Mouse (Mus musculus) MEL (cell line): ENCODE data around the gene Gm3336. TPM values are rescaled to one million over a fixed set of nuclear protein-coding genes. Genes with fewer than 3 reads are reported as not detected.

Source experiments
- DNase-seq: peaks from one replicate; pipeline ENCODE4 v3.0.0; 2011; ENCODE audit warnings: low read depth, low spot score
- H3K27ac ChIP-seq: 2 replicates; pipeline ENCODE4 v1.5.1; 2012; ENCODE audit warnings: low read depth, mild to moderate bottlenecking, control low read depth, low read length, moderate library complexity; ENCODE audit not compliant: control insufficient read depth
- H3K27me3 ChIP-seq, 2 experiments: fragments of 150-350 bp in 1 of 2; sonication (generic) in 1 of 2; 2 replicates each; pipeline ENCODE4 v1.6.1; 2012; ENCODE audit warnings: low read length in 2 of 2, mild to moderate bottlenecking in 2 of 2, improper control_type of control experiment in 1 of 2, moderate library complexity in 1 of 2; ENCODE audit not compliant: insufficient read depth in 2 of 2, control insufficient read depth in 1 of 2
- H3K36me3 ChIP-seq, 2 experiments: 2 replicates each; pipeline ENCODE4 v1.6.1; 2012 to 2014; ENCODE audit warnings: low read length in 2 of 2, improper control_type of control experiment in 1 of 2, inconsistent platforms in 1 of 2, mild to moderate bottlenecking in 1 of 2; ENCODE audit not compliant: insufficient read depth in 2 of 2, control insufficient read depth in 1 of 2
- H3K4me1 ChIP-seq, 2 experiments: fragments of 150-350 bp in 1 of 2; sonication (generic) in 1 of 2; 2 replicates each; pipeline ENCODE4 v1.6.1; 2012; ENCODE audit warnings: low read length in 2 of 2, improper control_type of control experiment in 1 of 2, mild to moderate bottlenecking in 1 of 2; ENCODE audit not compliant: insufficient read depth in 2 of 2, control insufficient read depth in 1 of 2
- H3K4me3 ChIP-seq, 2 experiments: fragments of 150-350 bp in 1 of 2; sonication (generic) in 1 of 2; 2 replicates each; pipeline ENCODE4 v1.5.1; 2012; ENCODE audit warnings: low read depth in 2 of 2, low read length in 2 of 2, mild to moderate bottlenecking in 2 of 2, moderate library complexity in 2 of 2, control low read depth in 1 of 2, improper control_type of control experiment in 1 of 2; ENCODE audit not compliant: control insufficient read depth in 1 of 2, insufficient read depth in 1 of 2
- H3K79me2 ChIP-seq: 2 replicates; pipeline ENCODE4 v1.6.1; 2012; ENCODE audit warnings: mild to moderate bottlenecking, low read length, moderate library complexity; ENCODE audit not compliant: control insufficient read depth, poor library complexity, insufficient read depth
- H3K9ac ChIP-seq: 2 replicates; pipeline ENCODE4 v1.6.1; 2012; ENCODE audit warnings: low read depth, mild to moderate bottlenecking, control low read depth, low read length, moderate library complexity; ENCODE audit not compliant: control insufficient read depth, poor library complexity, severe bottlenecking
- H3K9me3 ChIP-seq: fragments of 150-350 bp; sonication (generic); replicated peaks from 2 replicates; pipeline ENCODE4 v1.6.1; 2012; ENCODE audit warnings: mild to moderate bottlenecking, low read length, improper control_type of control experiment, moderate library complexity; ENCODE audit not compliant: insufficient read depth
- BHLHE40 ChIP-seq: IDR thresholded peaks from 2 replicates; pipeline ENCODE4 v1.6.1; 2012; ENCODE audit warnings: low read depth, mild to moderate bottlenecking, inconsistent platforms, low read length, improper control_type of control experiment, borderline replicate concordance
- CHD1 ChIP-seq: IDR thresholded peaks from 2 replicates; pipeline ENCODE4 v1.6.1; 2012; ENCODE audit warnings: low read depth, mild to moderate bottlenecking, inconsistent platforms, low read length, improper control_type of control experiment
- CTCF ChIP-seq, 3 experiments: IDR thresholded peaks in 2 of 3; conservative IDR thresholded peaks in 1 of 3; 2 replicates each; pipeline ENCODE4 v1.5.1; 2011 to 2012; ENCODE audit warnings: low read length in 3 of 3, low read depth in 2 of 3, mild to moderate bottlenecking in 2 of 3, improper control_type of control experiment in 1 of 3, inconsistent platforms in 1 of 3, mixed read lengths in 1 of 3, moderate library complexity in 1 of 3; ENCODE audit not compliant: control insufficient read depth in 1 of 3, insufficient read depth in 1 of 3, poor library complexity in 1 of 3, severe bottlenecking in 1 of 3
- ELF1 ChIP-seq: IDR thresholded peaks from 2 replicates; pipeline ENCODE4 v1.6.1; 2014; ENCODE audit warnings: low read depth, mild to moderate bottlenecking, inconsistent platforms, low read length, improper control_type of control experiment, moderate library complexity
- ETS1 ChIP-seq: IDR thresholded peaks from 2 replicates; pipeline ENCODE4 v1.6.1; 2012; ENCODE audit warnings: low read depth, mild to moderate bottlenecking, inconsistent platforms, low read length, improper control_type of control experiment, moderate library complexity
- GABPA ChIP-seq: IDR thresholded peaks from 2 replicates; pipeline ENCODE4 v1.6.1; 2012; ENCODE audit warnings: low read depth, mild to moderate bottlenecking, inconsistent platforms, low read length, improper control_type of control experiment, moderate library complexity
- GATA1 ChIP-seq: IDR thresholded peaks from 2 replicates; pipeline ENCODE4 v1.6.1; 2011; ENCODE audit warnings: low read depth, low read length, improper control_type of control experiment
- HCFC1 ChIP-seq: IDR thresholded peaks from 2 replicates; pipeline ENCODE4 v1.6.1; 2012; ENCODE audit warnings: low read depth, mild to moderate bottlenecking, inconsistent platforms, low read length, improper control_type of control experiment, moderate library complexity
- JUND ChIP-seq: IDR thresholded peaks from 2 replicates; pipeline ENCODE4 v1.6.1; 2011; ENCODE audit warnings: low read depth, mild to moderate bottlenecking, improper control_type of control experiment, low read length
- KAT2A ChIP-seq: conservative IDR thresholded peaks from 2 replicates; pipeline ENCODE4 v1.6.1; 2012; ENCODE audit warnings: low read depth, low read length, improper control_type of control experiment, inconsistent platforms
- MAX ChIP-seq: IDR thresholded peaks from 2 replicates; pipeline ENCODE4 v1.6.1; 2011; ENCODE audit warnings: low read length, improper control_type of control experiment
- MAZ ChIP-seq: IDR thresholded peaks from 2 replicates; pipeline ENCODE4 v1.6.1; 2012; ENCODE audit warnings: low read depth, mild to moderate bottlenecking, inconsistent platforms, low read length, improper control_type of control experiment
- MEF2A ChIP-seq: IDR thresholded peaks from 2 replicates; pipeline ENCODE4 v1.6.1; 2014; ENCODE audit warnings: low read depth, mild to moderate bottlenecking, inconsistent platforms, low read length, improper control_type of control experiment; ENCODE audit not compliant: poor library complexity, insufficient replicate concordance, severe bottlenecking; ENCODE audit errors: extremely low read depth
- MYC ChIP-seq: IDR thresholded peaks from 2 replicates; pipeline ENCODE4 v1.6.1; 2011; ENCODE audit warnings: low read depth, mild to moderate bottlenecking, low read length, improper control_type of control experiment, moderate library complexity
- NELFE ChIP-seq: IDR thresholded peaks from 2 replicates; pipeline ENCODE4 v1.6.1; 2011; ENCODE audit warnings: low read depth, low read length, improper control_type of control experiment
- NRF1 ChIP-seq: IDR thresholded peaks from 2 replicates; pipeline ENCODE4 v1.6.1; 2014; ENCODE audit warnings: low read depth, mild to moderate bottlenecking, inconsistent platforms, low read length, improper control_type of control experiment, moderate library complexity; ENCODE audit not compliant: poor library complexity, insufficient read depth, severe bottlenecking
- POLR2A ChIP-seq, 2 experiments: IDR thresholded peaks; 2 replicates each; pipeline ENCODE4 v1.6.1; 2011 to 2012; ENCODE audit warnings: low read length in 2 of 2, mild to moderate bottlenecking in 2 of 2, control low read depth in 1 of 2, improper control_type of control experiment in 1 of 2, low read depth in 1 of 2, moderate library complexity in 1 of 2; ENCODE audit not compliant: control insufficient read depth in 1 of 2, insufficient read depth in 1 of 2, poor library complexity in 1 of 2
- POLR2AphosphoS5 ChIP-seq: IDR thresholded peaks from 2 replicates; pipeline ENCODE4 v1.6.1; 2012; ENCODE audit warnings: low read depth, borderline replicate concordance, mild to moderate bottlenecking, inconsistent platforms, low read length, moderate library complexity, mixed read lengths
- RAD21 ChIP-seq: IDR thresholded peaks from 2 replicates; pipeline ENCODE4 v1.6.1; 2011; ENCODE audit warnings: mild to moderate bottlenecking, low read depth, low read length, improper control_type of control experiment
- RCOR1 ChIP-seq: IDR thresholded peaks from 2 replicates; pipeline ENCODE4 v1.6.1; 2012; ENCODE audit warnings: low read depth, mild to moderate bottlenecking, inconsistent platforms, low read length, improper control_type of control experiment
- SIN3A ChIP-seq: IDR thresholded peaks from 2 replicates; pipeline ENCODE4 v1.6.1; 2012; ENCODE audit warnings: low read length, improper control_type of control experiment, inconsistent platforms
- SMC3 ChIP-seq: IDR thresholded peaks from 2 replicates; pipeline ENCODE4 v1.6.1; 2011; ENCODE audit warnings: low read depth, low read length, improper control_type of control experiment
- TBP ChIP-seq: IDR thresholded peaks from 2 replicates; pipeline ENCODE4 v1.8.0; 2011; ENCODE audit warnings: low read depth, low read length, improper control_type of control experiment
- TCF12 ChIP-seq: IDR thresholded peaks from 2 replicates; pipeline ENCODE4 v1.6.1; 2014; ENCODE audit warnings: low read depth, mild to moderate bottlenecking, inconsistent platforms, low read length, improper control_type of control experiment, moderate library complexity
- UBTF ChIP-seq: IDR thresholded peaks from 2 replicates; pipeline ENCODE4 v1.6.1; 2012; ENCODE audit warnings: low read depth, mild to moderate bottlenecking, inconsistent platforms, low read length, improper control_type of control experiment, moderate library complexity, borderline replicate concordance; ENCODE audit not compliant: insufficient read depth
- USF1 ChIP-seq: IDR thresholded peaks from 2 replicates; pipeline ENCODE4 v1.6.1; 2014; ENCODE audit warnings: low read depth, mild to moderate bottlenecking, inconsistent platforms, low read length, improper control_type of control experiment, moderate library complexity
- ZC3H11A ChIP-seq: IDR thresholded peaks from 2 replicates; pipeline ENCODE4 v1.6.1; 2012; ENCODE audit warnings: low read depth, mild to moderate bottlenecking, inconsistent platforms, low read length, improper control_type of control experiment
- ZKSCAN1 ChIP-seq: IDR thresholded peaks from 2 replicates; pipeline ENCODE4 v1.6.1; 2012; ENCODE audit warnings: low read depth, mild to moderate bottlenecking, inconsistent platforms, low read length, improper control_type of control experiment, moderate library complexity
- ZNF384 ChIP-seq: IDR thresholded peaks from 2 replicates; pipeline ENCODE4 v1.6.1; 2012; ENCODE audit warnings: low read depth, mild to moderate bottlenecking, inconsistent platforms, low read length, improper control_type of control experiment
- polyA plus RNA-seq, 2 experiments: library from polyadenylated mRNA; stranded (reverse) in 1 of 2; unstranded in 1 of 2; fragments of >175 nt in 1 of 2; fragments of >200 nt in 1 of 2; gene quantifications; 2 replicates each; pipeline versions ENCODE4 v1.2.1 to v1.2.4; 2012; ENCODE audit warnings: low replicate concordance in 2 of 2, low read depth in 1 of 2; ENCODE audit not compliant: insufficient read length in 2 of 2, insufficient read depth in 1 of 2, missing spikeins in 1 of 2
- total RNA-seq: library from RNA; depleted of rRNA; stranded (reverse); fragments of 300-350 nt; gene quantifications from 2 replicates; pipeline ENCODE4 v1.2.3, GENCODE M21; 2012; rRNA removed

Gm3336 gene
- total RNA-seq (0.19 and 0.20 TPM in 2 replicates), polyA plus RNA-seq (under 1 TPM in 1 of 2 experiments, not detected in 1; 0.72 TPM)

DNA sequence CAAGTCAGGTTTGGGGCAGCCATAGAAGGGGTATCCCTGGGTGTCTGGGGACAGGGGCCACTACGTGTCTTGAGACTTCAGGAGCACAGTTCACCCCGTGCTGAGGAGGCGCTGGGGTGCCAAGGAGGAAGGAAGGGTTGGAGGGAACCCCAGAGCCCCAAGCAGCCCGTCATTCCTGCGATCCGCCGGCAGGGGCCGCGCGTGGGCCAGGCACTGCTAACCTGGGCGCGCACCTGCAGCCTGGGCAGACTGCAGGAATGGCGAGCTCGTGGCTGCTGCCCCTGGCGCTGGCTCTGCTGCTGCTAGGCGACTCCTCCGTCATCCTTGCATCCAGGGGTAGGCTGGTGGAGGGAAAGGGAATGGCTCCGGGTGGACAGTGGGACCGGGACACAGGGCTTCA, at the start of gene Gm3336:
Gm3336 (plus strand) TSS at position 247 of the 400 bp plus-strand sequence.
- H3K27ac ChIP-seq, result no peak within 1 kb of the TSS
- no peak within 1 kb of the TSS for H3K4me3 ChIP-seq
- no peaks in the 10 kb centered on the region for H3K36me3 ChIP-seq
- peak; percentile 72 for DNase-seq
- H3K79me2 ChIP-seq, result no peaks in the 10 kb centered on the region
- H3K9ac ChIP-seq, result peak within 1 kb of the TSS; percentile 0; the same call in 1 of the 2 replicates
- TF ChIP-seq HCFC1 (no peak), UBTF (no peak), RAD21 (peak; percentile 66), GATA1 (no peak), POLR2AphosphoS5 (no peak), BHLHE40 (no peak), TBP (no peak), ETS1 (no peak), ZNF384 (no peak), NRF1 (0 out of 2 replicates have a peak, but pooled peaks have one; percentile 15), SIN3A (no peak), ZKSCAN1 (no peak), POLR2A (IDR thresholded peaks at IDR 0.05; ENCODE audit: control insufficient read depth in 1 of 2, insufficient read depth in 1 of 2, low read depth in 1 of 2, low read length in 2 of 2, poor library complexity in 1 of 2) (no peak), ELF1 (no peak), KAT2A (no peak), USF1 (no peak), JUND (no peak), NELFE (no peak), ZC3H11A (peak; percentile 45; the same call in 1 of the 2 replicates), CHD1 (no peak), MEF2A (no peak), RCOR1 (no peak), MYC (no peak), CTCF (IDR thresholded peaks at IDR 0.05 in 2 of 3, conservative IDR thresholded peaks at IDR 0.05 in 1 of 3; ENCODE audit: control insufficient read depth in 1 of 3, insufficient read depth in 1 of 3, low read depth in 2 of 3, low read length in 3 of 3, poor library complexity in 1 of 3, severe bottlenecking in 1 of 3) (peak; percentile 84 to 96 (median 85)), GABPA (no peak), MAZ (no peak), SMC3 (peak; percentile 60), TCF12 (no peak), MAX (no peak)
- H3K4me1 ChIP-seq, result no peaks in the 10 kb centered on the region
- no peaks in the 10 kb centered on the region for H3K9me3 ChIP-seq
- H3K27me3 ChIP-seq, result no peaks in the 10 kb centered on the region
